In genomic region chr7:67444523-67444942, GRCm38 (mm10) we compare ENCODE assay signal across 8 mouse cellular contexts.
DNase-seq lines count a peak whose midpoint lies in the region; ATAC-seq and TF ChIP-seq lines count a peak whose summit lies in the region.

No protein-coding gene starts in this region.

- intact Hi-C loops in left cerebral cortex, postnatal 4 days (cut with DNase I): no loop called here

- no peaks in the 10 kb centered on the region for H3K9me3 ChIP-seq in embryonic facial prominence, embryonic 12.5 days
- no peaks in the 10 kb centered on the region for H3K9me3 ChIP-seq in hindbrain, postnatal 0 days (ENCODE audit: low read length)
- no peaks in the 10 kb centered on the region for H3K9me3 ChIP-seq in neural tube, embryonic 14.5 days (ENCODE audit: control insufficient read depth, low read length)
- no peaks in the 10 kb centered on the region for H3K9me3 ChIP-seq in intestine, embryonic 16.5 days (ENCODE audit: control insufficient read depth, low read length)

- no peak overlapping the region for H3K9ac ChIP-seq in embryonic facial prominence, embryonic 12.5 days
- no peak overlapping the region for H3K9ac ChIP-seq in hindbrain, postnatal 0 days (replicated peaks; ENCODE audit: low read length)
- no peak overlapping the region for H3K9ac ChIP-seq in neural tube, embryonic 14.5 days (replicated peaks; ENCODE audit: low read depth, low read length)
- H3K9ac ChIP-seq in intestine, embryonic 16.5 days (ENCODE audit: low read depth, low read length): no peak overlapping the region

- no peak overlapping the region for H3K4me2 ChIP-seq in embryonic facial prominence, embryonic 12.5 days (replicated peaks)
- no peak overlapping the region for H3K4me2 ChIP-seq in hindbrain, postnatal 0 days (ENCODE audit: low read depth, low read length)
- no peak overlapping the region for H3K4me2 ChIP-seq in neural tube, embryonic 14.5 days (ENCODE audit: low read depth, low read length)
- H3K4me2 ChIP-seq in intestine, embryonic 16.5 days (ENCODE audit: low read depth, low read length): no peak overlapping the region

- no peak overlapping the region for H3K27ac ChIP-seq in embryonic facial prominence, embryonic 12.5 days
- H3K27ac ChIP-seq in hindbrain, postnatal 0 days: peak overlapping the region; percentile 74; the same call in 1 of the 2 replicates
- H3K27ac ChIP-seq in neural tube, embryonic 14.5 days (ENCODE audit: low read depth, low read length): no peak overlapping the region
- H3K27ac ChIP-seq in intestine, embryonic 16.5 days (ENCODE audit: low read length): no peak overlapping the region

- peaks cover 44% of the 10 kb centered on the region for H3K4me1 ChIP-seq in embryonic facial prominence, embryonic 12.5 days
- H3K4me1 ChIP-seq in hindbrain, postnatal 0 days (ENCODE audit: insufficient read depth, low read length): peaks cover 26% of the 10 kb centered on the region
- peaks cover 32% of the 10 kb centered on the region for H3K4me1 ChIP-seq in neural tube, embryonic 14.5 days (ENCODE audit: control insufficient read depth, insufficient read depth, low read length)
- H3K4me1 ChIP-seq in intestine, embryonic 16.5 days (ENCODE audit: control insufficient read depth, insufficient read depth, low read length): peaks cover 18% of the 10 kb centered on the region

- 44% methylated on average over 3 of the region's 3 CpGs for WGBS in embryonic facial prominence, embryonic 12.5 days
- 46% methylated on average over 3 of the region's 3 CpGs for WGBS in hindbrain, postnatal 0 days
- WGBS in neural tube, embryonic 14.5 days: 37% methylated on average over 3 of the region's 3 CpGs
- 64% methylated on average over 3 of the region's 3 CpGs for WGBS in intestine, embryonic 16.5 days

- H3K36me3 ChIP-seq in embryonic facial prominence, embryonic 12.5 days: no peaks in the 10 kb centered on the region
- no peaks in the 10 kb centered on the region for H3K36me3 ChIP-seq in hindbrain, postnatal 0 days (ENCODE audit: insufficient read depth, low read length)
- no peaks in the 10 kb centered on the region for H3K36me3 ChIP-seq in neural tube, embryonic 14.5 days (ENCODE audit: control insufficient read depth, insufficient read depth, low read length)
- no peaks in the 10 kb centered on the region for H3K36me3 ChIP-seq in intestine, embryonic 16.5 days (ENCODE audit: control insufficient read depth, insufficient read depth, low read length)

- H3K4me3 ChIP-seq in embryonic facial prominence, embryonic 12.5 days: no peak overlapping the region
- no peak overlapping the region for H3K4me3 ChIP-seq in hindbrain, postnatal 0 days (ENCODE audit: low read length)
- H3K4me3 ChIP-seq in neural tube, embryonic 14.5 days (ENCODE audit: low read depth, low read length): no peak overlapping the region
- H3K4me3 ChIP-seq in intestine, embryonic 16.5 days (ENCODE audit: low read length): no peak overlapping the region

- DNase-seq in left cerebral cortex, postnatal 4 days: peak; percentile 49
- no peak for DNase-seq in left cerebral cortex, adult 8-10 months (ENCODE audit: low spot score in 2 of 2)
- DNase-seq in hindbrain, postnatal 0 days (ENCODE audit: low spot score): peak; percentile 48
- DNase-seq in spleen, adult 12 weeks (ENCODE audit: low spot score): no peak
- DNase-seq in kidney, adult 11 months: no peak

- ATAC-seq in embryonic facial prominence, embryonic 12.5 days (ENCODE audit: insufficient number of reproducible peaks, insufficient read depth, low FRiP score, low TSS enrichment): 0 out of 2 replicates have a peak, but pooled peaks have one; percentile 22
- peak; percentile 58 for ATAC-seq in hindbrain, postnatal 0 days
- ATAC-seq in neural tube, embryonic 14.5 days (ENCODE audit: low read depth): peak; percentile 42; the same call in 1 of the 2 replicates
- no peak; the same call in 1 of the 2 replicates for ATAC-seq in intestine, embryonic 16.5 days

- H3K27me3 ChIP-seq in embryonic facial prominence, embryonic 12.5 days: no peaks in the 10 kb centered on the region
- H3K27me3 ChIP-seq in hindbrain, postnatal 0 days (ENCODE audit: insufficient read depth, low read length): no peaks in the 10 kb centered on the region
- no peaks in the 10 kb centered on the region for H3K27me3 ChIP-seq in neural tube, embryonic 14.5 days (ENCODE audit: control insufficient read depth, insufficient read depth, low read length)
- H3K27me3 ChIP-seq in intestine, embryonic 16.5 days (replicated peaks; ENCODE audit: control insufficient read depth, insufficient read depth, low read length): no peaks in the 10 kb centered on the region

- TF ChIP-seq CTCF in hindbrain, postnatal 0 days (IDR thresholded peaks at IDR 0.05; ENCODE audit: low read depth): no peak

Comparison
In these comparisons a context has a peak if more than half of its experiments do, and no peak if none do; other contexts are left out.
1. DNase-seq: peak in left cerebral cortex, postnatal 4 days (single experiment) and hindbrain, postnatal 0 days (single experiment); none in left cerebral cortex, adult 8-10 months (0 of 2), spleen, adult 12 weeks (single experiment) and kidney, adult 11 months (single experiment).